Mouse (Mus musculus) spleen, postnatal 14 days (tissue): ENCODE results near the gene Rnf222.
A peak's percentile ranks its signal among the peaks of the same experiment; 100 is the strongest.

Experiments
- DNase-seq, 2 experiments: peaks; one replicate each; pipeline ENCODE4 v3.0.0; 2021 to 2022; ENCODE audit warnings: low spot score in 2 of 2

Rnf222 gene

DNA sequence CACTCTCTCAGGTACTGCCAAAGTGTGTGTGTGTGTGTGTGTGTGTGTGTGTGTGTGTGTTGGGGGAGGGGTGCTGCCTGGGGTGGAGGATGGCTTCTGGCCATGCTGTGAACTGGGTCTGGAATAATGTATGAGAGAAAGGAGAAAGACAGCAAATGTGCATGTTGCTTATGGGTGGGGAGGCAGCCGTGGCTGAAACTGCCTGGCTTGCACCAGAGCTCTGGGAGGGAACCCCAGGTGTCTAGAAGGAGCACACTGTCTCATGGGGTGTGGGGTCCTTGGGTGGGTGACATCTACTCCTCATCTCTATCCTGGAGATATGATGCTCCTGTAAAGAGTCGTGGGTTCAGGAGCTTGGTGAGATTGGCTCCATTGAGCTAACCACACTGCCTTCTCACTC lies 300 bp downstream of the Rnf222 start:
- no peak for DNase-seq

- no peak for DNase-seq
These were observed 2.3 kb downstream of the Rnf222 start for GRCm38 (mm10) chr11:68890625-68891024.

DNA sequence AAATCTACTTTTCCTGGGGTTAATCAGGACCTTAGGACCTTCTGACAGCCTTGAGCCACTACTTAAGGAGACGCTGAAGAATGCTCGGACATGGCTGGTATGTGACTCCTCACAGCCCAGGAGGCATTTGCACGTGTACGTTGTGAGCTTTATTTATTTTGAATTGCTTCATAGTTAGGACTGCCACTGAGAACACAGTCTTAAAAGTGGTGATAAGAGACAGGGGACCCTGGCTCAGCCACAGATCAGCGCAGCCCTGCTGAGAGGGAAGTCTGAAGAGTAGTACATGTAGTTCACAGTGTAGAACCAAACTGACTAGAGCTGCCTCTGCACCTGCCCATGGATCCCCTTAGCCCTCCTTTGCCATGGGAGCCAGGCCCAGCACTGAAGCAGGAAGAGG lies 3.5 kb downstream of the Rnf222 start:
- DNase-seq = no peak

DNA sequence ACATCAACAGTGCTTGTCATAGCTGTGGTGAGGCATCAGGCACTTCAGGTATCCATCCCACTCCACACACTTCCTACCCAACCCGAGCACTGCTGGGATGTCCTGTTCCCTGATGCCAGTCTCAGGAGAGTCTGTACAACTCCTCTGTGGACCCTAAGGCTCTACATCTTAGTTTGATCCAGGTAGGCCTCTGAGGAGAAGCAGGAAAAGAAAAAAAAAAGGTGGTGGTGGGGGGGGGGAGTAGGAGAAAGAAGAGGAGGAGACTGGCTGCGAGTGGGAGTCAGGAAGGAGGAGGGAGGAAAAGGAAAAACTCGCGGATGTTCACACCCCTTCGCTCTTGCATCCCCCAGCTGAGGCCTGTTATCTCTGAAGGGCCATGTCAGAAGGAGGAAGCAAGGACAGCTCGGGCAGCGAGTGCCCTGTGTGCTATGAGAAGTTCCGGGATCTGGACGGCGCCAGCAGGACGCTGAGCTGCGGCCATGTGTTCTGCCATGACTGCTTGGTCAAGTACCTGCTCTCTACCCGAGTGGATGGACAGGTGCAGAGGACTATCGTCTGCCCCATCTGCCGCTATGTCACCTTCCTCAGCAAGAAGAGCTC lies 4.0 kb downstream of the Rnf222 start:
- DNase-seq = no peak

DNA sequence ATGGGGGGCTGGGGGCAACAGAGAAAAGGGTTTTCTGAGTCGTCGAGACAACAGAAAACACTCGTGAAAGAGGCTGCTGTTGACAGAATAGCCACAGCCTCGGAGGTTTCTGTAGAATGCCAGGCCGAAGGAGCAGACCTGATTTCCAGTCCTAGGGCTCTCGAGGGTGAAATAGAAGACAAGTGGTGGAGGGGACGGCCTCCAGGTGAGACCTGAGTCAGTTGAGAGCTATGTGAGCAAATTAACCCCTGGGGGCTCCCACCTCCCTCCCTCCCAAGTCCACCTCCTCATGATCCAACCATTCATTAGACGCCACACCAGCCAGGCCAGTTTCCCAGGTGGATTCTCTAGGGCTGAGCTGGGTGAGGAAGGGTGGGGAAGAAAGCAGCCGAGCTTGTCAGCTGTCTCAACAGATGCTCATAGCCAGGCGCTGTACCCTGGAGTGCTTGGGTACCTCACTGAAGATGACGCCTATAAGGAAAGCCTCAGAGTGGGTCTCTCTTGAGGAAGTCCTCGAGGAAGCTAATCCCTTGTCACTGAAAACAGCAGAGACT lies 5.6 kb downstream of the Rnf222 start:
- no peak for DNase-seq

DNA sequence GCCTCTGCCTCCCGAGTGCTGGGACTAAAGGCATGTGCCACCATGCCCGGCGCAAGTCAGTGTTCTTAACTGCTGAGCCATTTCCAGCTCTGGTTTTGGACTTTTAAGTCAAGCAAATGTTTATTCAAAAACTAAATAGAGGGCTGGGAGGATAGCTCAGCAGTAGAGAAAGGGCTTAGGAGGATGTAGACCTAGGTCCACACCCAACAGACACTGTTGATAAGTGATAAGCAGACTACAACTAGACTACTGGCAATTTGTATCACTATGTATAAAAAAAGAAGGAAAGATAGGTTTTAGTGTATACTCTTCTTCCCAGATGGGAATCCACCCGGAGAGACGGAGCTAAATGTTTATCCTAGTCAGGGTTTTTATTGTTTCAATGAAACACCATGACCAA lies 7.9 kb downstream of the Rnf222 start:
- no peak for DNase-seq

DNA sequence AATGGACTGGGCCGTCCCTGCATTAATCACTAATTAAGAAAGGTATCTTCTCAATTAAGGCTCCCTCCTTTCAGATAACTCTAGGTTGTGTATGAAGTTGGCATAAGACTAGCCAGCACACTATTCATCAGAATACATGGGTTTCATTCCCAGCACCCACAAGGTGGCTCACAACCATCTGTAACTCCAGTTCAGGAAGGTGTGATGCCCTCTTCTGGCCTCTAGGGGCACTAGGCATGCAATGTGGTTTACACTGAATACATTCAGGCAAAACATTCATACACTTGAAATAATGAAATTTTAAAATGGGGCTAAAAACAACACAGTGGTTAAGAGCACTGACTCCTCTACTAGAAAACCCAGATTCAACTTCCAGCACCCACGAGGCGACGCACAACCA lies 8.8 kb downstream of the Rnf222 start:
- peak in 1 of 2 experiments; percentile 47 for DNase-seq

DNA sequence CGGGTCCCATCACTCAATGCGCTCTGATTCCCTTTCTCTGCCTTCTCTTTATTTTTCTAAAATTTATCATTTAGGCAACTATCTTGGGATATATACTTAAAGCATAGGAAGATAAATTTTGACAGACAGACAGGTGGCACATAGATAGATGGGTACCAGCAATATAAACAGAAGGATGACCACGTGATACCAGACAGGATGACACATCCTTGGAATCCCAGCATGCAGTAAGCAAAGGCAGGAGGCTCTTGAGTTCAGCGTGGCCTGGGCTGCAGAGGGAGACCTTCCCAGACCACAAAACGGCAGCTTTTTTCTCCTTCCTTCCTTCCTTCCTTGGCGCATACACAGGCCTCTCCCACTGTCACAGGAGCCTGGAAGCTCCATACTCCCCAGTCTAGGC lies 9.5 kb downstream of the Rnf222 start:
- DNase-seq = no peak

GRCm38 (mm10) chr11:68898790-68899189 lies 10.4 kb downstream of the Rnf222 start:
- no peak for DNase-seq

DNA sequence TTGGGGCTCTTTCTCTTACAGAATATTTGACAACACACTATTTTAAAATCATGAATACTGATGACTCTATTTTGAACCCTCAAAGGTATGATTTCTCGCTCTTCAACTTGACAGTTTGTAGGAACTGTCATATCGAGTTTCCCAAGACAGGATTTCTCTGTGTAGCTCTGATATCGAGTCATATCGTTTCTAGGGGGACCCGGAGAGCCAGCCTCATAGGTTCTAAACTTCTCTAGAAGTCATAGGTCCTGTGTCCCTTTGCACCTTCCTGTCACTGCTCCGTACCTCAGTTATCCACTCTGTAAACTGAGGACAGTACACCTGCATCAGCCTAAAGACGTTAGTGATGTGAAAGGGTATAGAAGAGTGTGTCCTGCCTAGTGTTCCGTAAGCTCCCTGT lies 11.5 kb downstream of the Rnf222 start:
- DNase-seq = no peak

DNA sequence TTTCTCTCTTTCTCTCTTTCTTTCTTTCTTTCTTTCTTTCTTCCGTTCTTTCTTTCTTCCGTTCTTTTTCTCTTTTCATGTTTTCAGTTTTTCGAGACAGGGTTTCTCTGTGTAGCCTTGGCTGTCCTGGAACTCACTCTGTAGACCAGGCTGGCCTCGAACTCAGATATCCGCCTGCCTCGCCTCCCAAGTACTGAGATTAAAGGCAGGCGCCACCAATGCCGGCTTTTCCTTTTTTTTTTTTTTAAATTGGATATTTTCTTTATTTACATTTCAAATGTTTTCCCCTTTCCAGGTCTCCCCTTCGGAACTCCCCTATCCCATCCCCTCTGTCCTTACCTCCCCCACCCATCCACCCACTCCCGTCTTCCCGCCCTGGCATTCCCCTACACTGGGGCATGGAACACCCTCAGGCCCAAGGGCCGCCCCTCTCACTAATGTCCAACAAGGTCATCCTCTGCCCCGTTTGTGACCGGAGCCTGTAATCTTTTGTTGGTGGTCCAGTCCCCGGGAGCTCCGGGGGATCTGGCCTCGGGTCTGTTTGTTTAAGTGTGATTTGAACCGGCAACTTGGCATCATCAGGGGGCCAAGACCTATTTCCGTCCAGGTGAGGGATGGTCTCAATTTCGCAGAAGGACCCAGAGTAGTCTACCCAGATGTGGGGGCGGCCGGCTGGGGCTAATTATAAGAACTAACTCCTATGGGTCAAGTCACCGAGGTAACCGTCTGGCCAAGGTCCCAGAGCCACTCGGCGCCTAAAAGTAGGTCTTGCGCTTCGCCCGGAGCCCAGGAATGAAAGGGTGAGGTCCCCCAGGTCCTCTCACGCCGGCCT lies 12.4 kb downstream of the Rnf222 start:
- DNase-seq = no peak

DNA sequence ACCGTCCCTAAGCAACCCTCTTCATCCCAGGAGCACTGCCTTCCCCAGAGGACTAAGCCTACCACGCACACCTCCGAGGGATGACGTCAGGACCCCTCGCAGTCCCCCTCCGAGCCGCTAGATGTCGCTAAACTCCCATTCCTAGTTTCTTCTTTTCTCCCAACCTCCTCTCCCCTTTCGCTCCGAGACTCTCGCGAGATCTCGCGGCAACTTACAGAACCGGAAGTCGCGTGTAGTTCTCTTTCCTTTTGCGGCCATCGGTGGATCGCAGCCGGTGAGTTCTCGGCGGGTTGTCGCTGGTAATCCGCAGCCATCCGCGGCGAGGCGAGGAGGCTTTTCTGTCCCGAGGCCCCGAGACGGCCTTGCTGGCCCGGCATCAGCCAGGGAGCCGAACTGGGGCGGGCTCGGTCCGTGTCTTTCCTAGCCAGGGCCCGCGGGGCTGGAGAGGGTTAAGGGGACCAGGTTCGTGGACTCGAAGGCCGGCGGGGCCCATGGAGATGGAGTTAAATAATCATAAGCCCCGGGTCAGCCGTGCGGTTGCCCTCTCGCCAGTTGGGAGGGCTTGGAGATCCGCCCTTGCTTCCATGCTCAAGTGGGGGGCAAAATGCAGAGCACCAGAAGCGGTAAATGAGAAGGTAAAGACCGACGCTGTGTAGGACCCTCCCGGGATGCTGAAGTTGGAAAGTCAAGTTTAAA lies 13.1 kb downstream of the Rnf222 start, which contains the start of gene Rpl26:
TSS of gene Rpl26 (plus strand) at position 233 of the 696 bp plus-strand sequence.
- peak; percentile 97 to 99 for DNase-seq

GRCm38 (mm10) chr11:68902047-68902364 lies 13.7 kb downstream of the Rnf222 start:
- no peak for DNase-seq

- DNase-seq = no peak
These were observed 14.0 kb downstream of the Rnf222 start for GRCm38 (mm10) chr11:68902367-68902766.

DNA sequence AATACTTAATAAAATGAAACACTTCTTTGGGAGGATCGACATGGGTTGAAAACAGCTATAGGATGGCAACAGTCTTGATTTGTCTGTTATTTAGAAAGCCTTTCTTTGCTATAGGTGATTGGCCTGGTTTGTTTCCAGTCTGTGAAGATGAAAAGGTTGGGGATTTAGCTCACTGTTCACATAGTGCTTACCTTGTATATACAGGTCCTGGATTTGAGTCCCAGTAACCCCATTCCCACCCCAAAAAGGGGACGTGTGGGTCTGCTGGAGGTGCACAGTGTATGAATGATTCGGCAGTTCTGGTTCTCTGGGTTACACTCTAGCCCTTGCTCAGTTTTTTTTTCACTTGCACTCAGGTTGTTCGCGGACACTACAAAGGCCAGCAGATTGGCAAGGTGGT lies 14.5 kb downstream of the Rnf222 start:
- DNase-seq = no peak

DNA sequence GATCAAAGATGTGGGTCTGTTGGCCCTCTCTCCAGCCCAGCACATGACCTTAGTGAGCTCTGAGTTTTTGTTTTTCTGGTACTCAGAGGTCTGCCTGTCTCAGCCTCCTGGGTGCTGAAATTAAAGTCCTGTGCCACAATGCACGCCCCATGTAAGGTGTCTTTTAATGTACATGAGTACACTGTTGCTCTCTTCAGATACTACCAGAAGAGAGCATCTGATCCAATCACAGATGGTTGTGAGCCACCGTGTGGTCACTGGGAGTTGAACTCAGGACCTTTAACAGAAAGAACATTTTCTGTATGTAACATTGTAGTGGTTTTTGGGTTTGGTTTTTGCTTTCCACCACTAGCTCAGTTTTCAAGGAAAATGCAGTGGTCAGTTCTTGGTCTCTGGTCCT lies 15.4 kb downstream of the Rnf222 start:
- no peak for DNase-seq

GRCm38 (mm10) chr11:68904375-68905137 lies 16.2 kb downstream of the Rnf222 start:
- DNase-seq = peak; percentile 30 to 60

- DNase-seq = no peak
These were observed 16.8 kb downstream of the Rnf222 start for GRCm38 (mm10) chr11:68905138-68905531.

- DNase-seq = no peak
These were observed 17.5 kb downstream of the Rnf222 start for GRCm38 (mm10) chr11:68905665-68906460.

GRCm38 (mm10) chr11:68906461-68906790 lies 18.1 kb downstream of the Rnf222 start:
- DNase-seq = no peak

DNA sequence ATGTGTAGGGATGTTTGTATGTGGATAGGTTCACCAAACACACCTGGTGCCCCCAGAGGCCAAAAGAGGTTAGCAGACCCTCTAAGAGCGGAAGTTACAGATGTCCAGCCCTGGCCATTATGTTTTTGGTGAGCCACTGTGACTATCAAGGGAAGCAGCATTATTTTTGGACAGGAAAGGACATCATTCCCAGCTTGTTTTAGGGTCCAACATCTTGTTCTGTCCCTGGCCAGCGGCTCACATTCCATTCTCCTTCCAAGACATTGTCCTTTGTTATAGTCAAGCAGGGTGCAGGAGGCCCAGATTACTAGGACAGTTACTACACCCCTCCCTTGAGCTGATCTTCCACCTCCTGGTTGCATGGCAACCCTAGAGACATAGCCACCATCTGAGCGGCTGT lies 18.9 kb downstream of the Rnf222 start:
- no peak for DNase-seq
